Mouse (Mus musculus) MEL-GATA-1-ER (cell line): ENCODE results near the gene Sbk2.

Experiments used
- DNase-seq: peaks from one replicate; pipeline ENCODE4 v3.0.0-alpha.2; 2012; ENCODE audit warnings: low read depth; ENCODE audit errors: extremely low read depth

Gene Sbk2

DNA sequence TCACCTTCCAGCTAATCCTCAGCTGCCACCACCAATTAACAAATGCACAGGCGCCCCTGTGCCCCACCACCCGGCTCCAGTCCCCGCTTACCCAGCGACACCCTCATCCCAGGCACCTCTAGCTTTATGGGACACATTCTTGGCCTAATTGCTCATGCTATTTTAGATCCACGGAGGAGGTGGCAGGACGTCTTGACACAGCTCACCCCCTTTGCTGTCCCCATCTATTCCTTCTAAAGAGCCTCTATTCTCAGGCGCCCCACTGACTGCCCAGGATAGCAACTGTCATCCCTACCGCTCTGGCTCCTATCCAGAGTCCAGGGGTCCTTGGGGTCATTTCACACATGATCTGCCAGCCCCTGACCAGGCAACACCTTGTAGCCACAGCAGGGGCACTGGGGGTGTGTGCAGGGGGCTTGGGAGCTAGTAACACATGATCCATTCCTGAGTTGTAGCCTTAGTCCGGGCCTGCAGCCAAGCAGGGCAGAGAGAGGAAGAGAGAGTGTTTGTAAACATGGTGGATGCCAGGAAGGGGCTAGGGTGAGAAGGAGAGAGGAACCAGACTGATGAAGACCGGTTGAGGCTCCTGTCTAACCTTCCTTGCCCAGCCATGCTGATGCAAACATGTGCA is 10.3 kb downstream of the Sbk2 start:
- DNase-seq = no peak

DNA sequence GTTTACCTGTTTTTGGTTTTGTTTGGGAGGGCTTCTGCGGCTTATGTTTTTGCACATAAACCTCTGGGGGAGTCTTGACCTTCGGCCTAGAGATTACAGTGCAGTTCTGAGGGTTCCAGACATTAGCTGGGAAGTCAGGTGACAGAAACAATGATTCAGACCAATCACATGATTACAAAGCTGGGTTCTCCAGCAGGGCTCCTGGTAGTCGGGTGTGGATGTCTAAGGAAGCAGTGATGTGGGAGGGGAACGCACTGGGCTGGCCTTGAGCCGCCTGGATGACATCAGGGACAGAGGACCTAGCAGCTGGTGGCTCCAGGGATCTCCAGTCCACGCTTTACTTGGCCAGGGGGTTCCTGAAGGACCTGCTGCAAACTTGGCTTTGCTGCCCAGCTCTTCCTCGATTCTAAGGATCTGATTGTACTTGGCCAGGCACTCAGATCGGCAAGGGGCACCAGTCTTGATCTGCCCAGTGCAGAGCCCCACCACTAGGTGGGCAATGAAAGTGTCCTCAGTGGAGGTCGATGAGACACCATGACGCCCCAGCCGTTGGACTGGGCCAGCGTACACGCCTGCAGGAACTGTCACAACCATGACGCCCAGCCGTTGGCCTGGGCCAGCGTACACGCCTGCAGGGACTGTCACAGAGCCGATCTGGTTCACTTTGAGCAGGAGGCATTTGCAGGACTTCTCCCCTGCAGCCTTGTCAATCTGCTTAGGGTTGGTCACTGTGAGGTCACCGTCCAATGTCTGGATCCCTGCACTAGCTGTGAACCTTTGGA is 13.5 kb downstream of the Sbk2 start:
- DNase-seq = no peak

DNA sequence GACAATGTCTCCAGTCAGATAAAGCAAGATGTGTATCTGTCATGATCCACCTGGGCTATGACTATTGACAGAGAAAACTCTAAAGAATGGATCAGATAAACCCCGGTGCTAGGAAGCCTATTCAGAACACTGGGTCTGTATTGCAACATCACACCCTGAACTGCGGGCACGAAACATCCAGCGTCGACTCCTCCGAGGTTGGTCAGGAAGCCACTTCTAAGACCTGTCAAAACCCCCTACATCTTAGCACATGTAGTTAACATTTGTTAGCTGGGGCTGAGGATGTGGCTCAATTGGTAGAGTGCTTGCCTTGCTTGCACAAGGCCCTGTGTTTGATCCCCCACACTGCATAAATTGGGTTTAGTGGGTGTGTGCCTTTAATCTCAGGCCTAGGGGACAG is 15.8 kb downstream of the Sbk2 start:
- no peak for DNase-seq

GRCm38 (mm10) chr7:4947855-4948254 is 16.4 kb downstream of the Sbk2 start:
- no peak for DNase-seq

- peak; percentile 66 for DNase-seq
These were observed 20.9 kb downstream of the Sbk2 start for GRCm38 (mm10) chr7:4943223-4943815.

GRCm38 (mm10) chr7:4942673-4943072 is 21.5 kb downstream of the Sbk2 start:
- DNase-seq = no peak

- DNase-seq = peak; percentile 53
These were observed 24.1 kb downstream of the Sbk2 start for GRCm38 (mm10) chr7:4940068-4940479.

GRCm38 (mm10) chr7:4938456-4938855 is 25.8 kb downstream of the Sbk2 start:
- peak; percentile 55 for DNase-seq

GRCm38 (mm10) chr7:4937392-4937791 is 26.8 kb downstream of the Sbk2 start:
- no peak for DNase-seq

- DNase-seq = no peak
These were observed 27.4 kb downstream of the Sbk2 start for GRCm38 (mm10) chr7:4936832-4937231.

GRCm38 (mm10) chr7:4934160-4934914 is 29.9 kb downstream of the Sbk2 start:
- DNase-seq = no peak

DNA sequence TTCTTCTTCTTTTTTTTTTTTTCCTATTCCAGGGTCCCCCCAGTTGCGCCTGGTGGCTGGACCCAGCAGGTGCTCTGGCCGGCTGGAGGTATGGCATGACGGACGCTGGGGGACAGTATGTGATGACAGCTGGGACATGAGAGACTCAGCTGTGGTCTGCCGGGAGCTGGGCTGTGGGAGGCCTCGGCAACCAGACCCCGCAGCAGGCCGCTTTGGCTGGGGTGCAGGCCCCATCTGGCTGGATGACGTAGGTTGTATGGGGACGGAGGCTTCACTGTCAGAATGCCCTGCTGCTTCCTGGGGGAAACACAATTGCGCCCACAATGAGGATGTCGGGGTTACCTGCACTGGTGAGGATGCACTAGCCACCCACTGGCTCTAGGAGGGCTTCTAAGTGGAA is 31.1 kb downstream of the Sbk2 start:
- DNase-seq = no peak

GRCm38 (mm10) chr7:4928323-4928722 is 35.9 kb downstream of the Sbk2 start:
- DNase-seq = no peak

GRCm38 (mm10) chr7:4927711-4928110 is 36.5 kb downstream of the Sbk2 start:
- no peak for DNase-seq

- no peak for DNase-seq
These were observed 37.4 kb downstream of the Sbk2 start for GRCm38 (mm10) chr7:4926849-4927248.

DNA sequence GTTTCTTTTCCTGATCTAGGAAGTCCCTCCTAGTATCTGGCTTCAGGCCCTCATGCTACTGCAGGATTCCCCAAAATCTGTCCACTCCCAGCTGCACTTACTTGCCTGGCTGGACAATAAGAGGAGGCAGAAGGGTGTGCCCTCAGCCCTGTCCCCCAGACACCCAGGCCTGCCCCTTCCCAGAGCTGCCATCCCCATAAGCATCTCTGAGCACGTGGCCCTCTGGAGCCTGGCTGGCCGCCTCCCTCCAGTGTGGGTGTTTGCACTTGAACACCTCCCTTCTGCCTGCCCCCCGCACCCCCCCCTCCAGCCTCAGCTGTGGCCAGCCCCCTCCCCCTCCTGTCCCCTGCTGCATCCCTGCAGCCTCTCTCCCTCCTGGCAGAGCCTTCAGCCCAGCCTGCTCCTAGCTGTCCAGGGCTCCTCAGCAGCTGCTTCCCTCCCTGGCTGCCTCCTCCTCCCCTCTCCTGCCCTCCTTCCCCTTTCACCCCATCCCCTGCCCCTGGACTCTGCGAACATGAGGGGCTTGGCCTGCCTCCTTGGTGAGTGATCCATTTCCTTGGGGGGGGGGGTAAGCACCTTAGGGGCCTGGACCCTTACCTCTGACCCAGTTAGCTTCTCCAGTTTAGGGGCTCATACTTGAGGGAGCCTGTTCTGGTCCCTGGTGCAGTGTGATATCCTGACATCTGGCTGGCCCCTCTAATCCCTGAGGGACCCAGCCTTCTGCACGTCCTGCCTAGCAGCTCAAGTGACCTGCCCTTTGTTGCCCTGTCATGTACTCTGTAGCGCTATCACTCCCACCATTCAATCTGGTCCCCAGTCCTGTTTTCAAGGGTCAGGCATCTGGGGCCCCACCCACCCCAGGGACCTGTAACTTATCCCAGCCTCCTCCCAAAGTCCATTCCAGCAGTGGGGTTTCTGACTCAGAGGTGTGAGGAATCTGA is 38.5 kb downstream of the Sbk2 start, which contains the start of gene Ssc5d:
TSS of gene Ssc5d (plus strand) at position 345 of the 941 bp plus-strand sequence.
- no peak for DNase-seq

- no peak for DNase-seq
These were observed 39.3 kb downstream of the Sbk2 start for GRCm38 (mm10) chr7:4924891-4925301.

DNA sequence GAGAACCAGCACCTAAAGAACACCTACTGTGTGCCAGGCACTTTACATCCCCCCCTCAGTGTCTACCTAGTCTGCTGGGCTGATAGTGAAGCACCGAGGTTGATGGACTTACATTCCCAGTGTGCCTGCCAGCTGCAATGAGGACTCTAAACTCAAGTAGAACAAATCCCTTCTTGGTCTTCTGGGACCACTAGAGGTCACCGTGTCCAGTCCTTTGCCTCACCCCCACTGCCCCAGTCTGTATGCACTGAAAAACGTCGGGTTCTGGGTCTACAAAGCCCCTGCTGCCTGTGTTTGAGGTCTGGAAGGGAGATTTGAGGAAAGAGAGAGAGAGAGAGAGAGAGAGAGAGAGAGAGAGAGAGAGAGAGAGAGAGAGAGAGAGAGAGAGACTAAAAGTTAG is 39.7 kb downstream of the Sbk2 start:
- no peak for DNase-seq

DNA sequence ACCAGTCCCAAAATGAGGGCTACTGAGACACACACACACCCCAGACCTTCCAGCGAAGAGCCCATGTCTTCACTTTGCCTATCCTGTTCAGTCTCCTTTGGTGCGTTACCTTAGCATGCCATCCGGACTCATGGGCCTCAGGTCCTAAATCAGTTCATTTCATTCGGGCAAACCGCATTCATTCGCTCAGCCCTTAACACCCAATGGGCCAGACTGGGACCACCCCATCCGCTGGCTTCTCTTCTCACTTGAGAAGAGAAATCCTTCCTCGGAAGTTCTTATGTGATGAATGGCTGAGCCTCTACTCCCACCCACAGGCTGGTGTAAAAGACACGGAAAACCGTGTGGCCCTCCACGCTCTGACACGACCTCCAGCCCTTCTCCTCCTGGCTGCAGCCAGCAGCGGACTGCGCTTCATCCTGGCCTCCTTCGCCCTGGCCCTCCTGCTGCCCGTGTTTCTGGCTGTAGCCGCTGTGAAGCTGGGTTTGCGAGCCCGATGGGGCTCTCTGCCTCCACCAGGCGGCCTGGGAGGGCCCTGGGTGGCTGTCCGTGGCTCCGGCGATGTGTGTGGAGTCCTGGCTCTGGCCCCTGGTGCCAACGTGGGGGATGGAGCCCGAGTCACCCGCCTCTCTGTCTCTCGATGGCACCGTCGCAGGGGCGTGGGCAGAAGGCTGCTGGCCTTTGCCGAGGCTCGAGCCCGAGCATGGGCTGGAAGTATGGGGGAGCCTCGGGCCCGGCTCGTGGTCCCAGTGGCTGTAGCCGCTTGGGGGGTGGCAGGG is 40.4 kb downstream of the Sbk2 start:
- no peak for DNase-seq
